Mouse (Mus musculus) heart, embryonic 15.5 days (tissue): ENCODE data around the gene Gm49359. TPM values are rescaled to one million over a fixed set of nuclear protein-coding genes. Genes with fewer than 3 reads are reported as not detected.
"Not testable (repeated sequence)": the region's sequence is repeated elsewhere in the genome, so short reads cannot be mapped to it uniquely, and the experiment has no call there.

Experiments
- ATAC-seq: fragments of 200-750 bp; cut with Nextera tagmentation; replicated peaks from 2 replicates; pipeline ENCODE4 v1.8.0; 2017; ENCODE audit warnings: low read depth, moderate TSS enrichment; ENCODE audit not compliant: insufficient number of reproducible peaks, insufficient read depth, low FRiP score
- H3K27ac ChIP-seq: fragments of 300-500 bp; sonication (generic); 2 replicates; pipeline ENCODE4 v1.5.1; 2015; ENCODE audit warnings: mild to moderate bottlenecking, inconsistent platforms
- H3K27me3 ChIP-seq: fragments of 300-500 bp; sonication (generic); 2 replicates; pipeline ENCODE4 v1.6.1; 2015; ENCODE audit warnings: inconsistent platforms
- H3K36me3 ChIP-seq: fragments of 300-500 bp; sonication (generic); 2 replicates; pipeline ENCODE4 v1.6.1; 2015; ENCODE audit warnings: mild to moderate bottlenecking, inconsistent platforms
- H3K4me1 ChIP-seq: fragments of 300-500 bp; sonication (generic); replicated peaks from 2 replicates; pipeline ENCODE4 v1.6.1; 2015; ENCODE audit warnings: inconsistent platforms
- H3K4me2 ChIP-seq: fragments of 300-500 bp; sonication (generic); 2 replicates; pipeline ENCODE4 v1.6.1; 2015; ENCODE audit warnings: inconsistent platforms, mild to moderate bottlenecking, moderate library complexity
- H3K4me3 ChIP-seq: fragments of 300-500 bp; sonication (generic); 2 replicates; pipeline ENCODE4 v1.5.1; 2015; ENCODE audit warnings: mild to moderate bottlenecking, inconsistent platforms
- H3K9ac ChIP-seq: fragments of 300-500 bp; sonication (generic); 2 replicates; pipeline ENCODE4 v1.6.1; 2015; ENCODE audit warnings: mild to moderate bottlenecking, inconsistent platforms
- H3K9me3 ChIP-seq: fragments of 300-500 bp; sonication (generic); replicated peaks from 2 replicates; pipeline ENCODE4 v1.6.1; 2016; ENCODE audit warnings: inconsistent platforms
- WGBS: fragments of 180-500 bp; shearing (Covaris S2); methylation state at CpG from one replicate; pipeline ENCODE4 v1.1.7; 2015; ENCODE audit warnings: mixed read lengths; 5-methylcytosine and 5-hydroxymethylcytosine counted together
- microRNA-seq: library from miRNA; unstranded; fragments of <30 nt; microRNA quantifications from one replicate; pipeline ENCODE4, GENCODE M21; 2016
- polyA plus RNA-seq: library from polyadenylated mRNA; unstranded; fragments of >200 nt; fragmentation: Nextera tagmentation; extraction: Ambion mirVana; gene quantifications from 2 replicates; pipeline ENCODE4 v1.2.1, GENCODE M21; 2015

The Gm49359 gene
- 7.8 and 8.4 TPM in 2 replicates for polyA plus RNA-seq

DNA sequence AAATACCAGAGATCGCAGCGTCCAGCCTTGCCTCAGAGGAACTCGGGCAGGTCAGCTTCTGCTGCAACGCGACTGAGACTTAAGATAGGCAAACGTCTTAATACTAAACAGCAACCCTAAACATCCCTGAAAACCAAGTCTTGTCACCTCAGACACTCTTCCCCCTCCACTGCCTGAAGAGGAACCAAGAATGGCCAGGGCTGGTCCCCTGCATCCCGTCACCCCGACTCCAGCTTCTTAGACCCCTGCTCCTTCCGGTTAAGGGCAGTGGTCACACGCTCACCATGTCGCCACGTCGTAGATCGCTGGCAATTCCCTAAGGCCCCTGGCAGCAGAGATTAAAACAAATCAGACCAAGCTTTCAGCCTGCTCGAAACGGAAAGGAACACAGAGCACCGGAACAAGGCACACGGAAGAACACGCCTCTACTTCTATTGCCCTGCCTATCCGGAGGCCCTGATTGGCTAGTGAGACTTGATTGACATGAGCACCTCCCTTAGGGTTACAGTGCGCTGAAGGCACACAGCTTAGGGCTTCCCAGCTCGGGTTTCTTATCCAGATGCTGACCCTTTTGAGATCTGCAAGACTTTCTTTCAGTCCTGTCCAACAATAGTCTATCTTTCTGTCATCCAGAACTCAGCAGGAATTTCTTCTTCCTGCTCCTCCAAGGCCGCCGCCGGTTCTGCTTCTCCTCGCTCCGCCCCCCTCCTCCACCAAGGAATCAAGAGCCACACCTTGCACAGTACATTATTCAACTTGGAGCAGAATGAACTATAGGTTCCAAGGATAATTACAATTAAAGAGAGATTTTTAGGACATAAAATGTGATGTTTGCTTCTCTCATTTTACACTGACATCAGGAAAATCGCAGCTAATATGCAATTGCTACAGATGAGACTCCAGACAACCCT is at the start of gene Gm49359:
Gene Gm49359 (minus strand): TSS at position 409 of the 911 bp plus-strand sequence.
- peaks cover 10% of the 10 kb centered on the region for H3K36me3 ChIP-seq
- H3K27ac ChIP-seq = peak within 1 kb of the TSS; percentile 78
- H3K27me3 ChIP-seq, H3K4me1 ChIP-seq, H3K9me3 ChIP-seq: not testable (repeated sequence)
- peak within 1 kb of the TSS; percentile 75 for H3K4me3 ChIP-seq
- ATAC-seq = peak; percentile 97
- peak within 1 kb of the TSS; percentile 74 for H3K9ac ChIP-seq
- peak within 1 kb of the TSS; percentile 57 for H3K4me2 ChIP-seq
- WGBS = 1% methylated on average over 28 of the region's 28 CpGs

DNA sequence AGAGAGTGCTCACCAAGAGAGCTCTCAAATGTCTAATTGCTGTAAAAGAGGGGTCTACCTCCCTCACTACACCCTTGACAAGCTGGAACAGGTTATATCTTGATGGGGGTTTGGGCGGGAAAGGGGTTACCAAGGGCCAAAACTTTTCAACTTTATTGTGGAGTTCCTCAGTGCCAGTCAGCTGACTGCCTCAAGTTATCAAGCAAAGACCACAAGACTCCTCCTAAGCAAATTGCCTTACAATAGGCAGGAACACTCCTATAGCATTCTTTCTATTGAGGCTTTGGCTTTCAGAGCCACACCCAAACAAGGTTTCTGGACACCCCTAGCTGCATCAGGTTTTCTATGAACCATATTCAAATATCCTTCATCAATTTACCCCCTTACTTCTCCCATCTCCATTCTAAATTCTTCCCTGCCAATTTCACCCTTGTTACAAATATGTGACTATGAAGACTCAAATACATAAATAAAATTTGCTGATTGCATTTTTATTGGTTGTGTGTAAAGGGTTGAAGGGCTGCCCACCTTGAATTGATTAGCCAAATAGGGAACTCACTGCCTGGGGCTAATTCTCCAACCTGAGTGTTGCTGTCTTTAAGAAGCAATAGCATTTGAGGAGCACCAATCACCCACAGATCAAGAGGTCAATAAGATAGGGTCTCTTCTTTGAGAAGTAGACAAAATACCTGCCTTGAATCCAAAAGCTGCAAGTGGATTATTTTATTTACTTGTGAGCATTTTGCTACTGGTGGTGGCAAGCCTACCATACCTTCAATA is 44.2 kb upstream of the Gm49359 start:
- WGBS = 69% methylated on average over 1 of the region's 1 CpGs
- not testable (repeated sequence) for H3K36me3 ChIP-seq, H3K4me3 ChIP-seq, H3K27me3 ChIP-seq, H3K9ac ChIP-seq, H3K4me2 ChIP-seq, ATAC-seq, H3K9me3 ChIP-seq, H3K27ac ChIP-seq, H3K4me1 ChIP-seq

DNA sequence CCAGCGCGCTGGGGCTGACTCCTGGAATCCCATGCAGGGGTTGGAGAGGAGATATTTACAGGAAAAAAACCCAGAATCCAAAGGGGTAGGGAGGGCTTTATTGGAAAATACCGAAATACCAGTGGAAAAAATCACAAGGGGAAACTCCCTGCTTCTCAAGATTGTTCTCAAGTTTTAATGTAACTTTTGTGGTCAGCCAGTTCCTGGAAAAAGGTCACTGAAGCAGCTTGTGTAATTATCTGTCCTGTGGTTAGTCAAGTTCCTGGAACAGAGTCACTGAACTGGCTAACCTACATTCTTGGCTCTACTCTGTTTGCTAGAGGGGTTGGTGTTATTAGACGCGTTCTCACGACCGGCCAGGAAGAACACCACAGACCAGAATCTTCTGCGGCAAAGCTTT is 6.0 kb upstream of the Gm49359 start:
- not testable (repeated sequence) for H3K9me3 ChIP-seq, H3K4me1 ChIP-seq, H3K4me3 ChIP-seq, H3K27me3 ChIP-seq, H3K36me3 ChIP-seq, H3K4me2 ChIP-seq, H3K9ac ChIP-seq, H3K27ac ChIP-seq, ATAC-seq
- WGBS = 87% methylated on average over 8 of the region's 8 CpGs

DNA sequence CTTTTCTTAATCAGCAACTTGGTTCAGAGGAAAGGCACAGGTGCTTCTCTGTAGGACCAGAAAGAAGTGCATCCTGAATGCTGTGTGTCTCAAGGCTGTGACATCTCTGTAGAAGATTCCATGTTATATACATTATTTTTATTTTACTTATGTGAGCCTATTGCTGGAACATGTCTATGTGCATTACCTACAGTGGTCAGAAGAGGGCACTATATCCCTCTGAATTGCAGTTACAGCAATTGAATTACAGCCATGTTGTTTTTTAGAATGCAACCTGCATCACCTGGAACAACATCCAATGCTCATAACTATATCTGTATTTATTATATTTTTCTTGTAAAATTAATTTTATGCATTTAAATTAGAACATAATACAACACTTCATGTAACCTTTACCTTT is 3.3 kb upstream of the Gm49359 start:
- H3K27me3 ChIP-seq, H3K4me1 ChIP-seq, H3K9ac ChIP-seq, ATAC-seq, H3K4me2 ChIP-seq, H3K9me3 ChIP-seq, H3K27ac ChIP-seq, H3K36me3 ChIP-seq, H3K4me3 ChIP-seq: not testable (repeated sequence)

Small RNA genes lying within 50 kb of the gene (microRNA-seq; reads per million reads assigned to microRNA genes)
- gene Gm22256 = not detected

Other genes starting within 250 kb of the Gm49359 start
- 2.8 and 3.6 TPM in 2 replicates for gene Gm3604, start 83.7 kb downstream of the Gm49359 start, polyA plus RNA-seq
- gene Zfp935, start 91.7 kb upstream of the Gm49359 start, polyA plus RNA-seq = 0.70 TPM in 1 of 2 replicates, not detected in the other
- gene Zfp934, start 104.4 kb upstream of the Gm49359 start, polyA plus RNA-seq = 11.2 and 12.1 TPM in 2 replicates
- 5.3 and 7.2 TPM in 2 replicates for gene 6720489N17Rik, start 157.3 kb upstream of the Gm49359 start, polyA plus RNA-seq